Mouse (Mus musculus): ENCODE data around the gene Agr3.

DNA sequence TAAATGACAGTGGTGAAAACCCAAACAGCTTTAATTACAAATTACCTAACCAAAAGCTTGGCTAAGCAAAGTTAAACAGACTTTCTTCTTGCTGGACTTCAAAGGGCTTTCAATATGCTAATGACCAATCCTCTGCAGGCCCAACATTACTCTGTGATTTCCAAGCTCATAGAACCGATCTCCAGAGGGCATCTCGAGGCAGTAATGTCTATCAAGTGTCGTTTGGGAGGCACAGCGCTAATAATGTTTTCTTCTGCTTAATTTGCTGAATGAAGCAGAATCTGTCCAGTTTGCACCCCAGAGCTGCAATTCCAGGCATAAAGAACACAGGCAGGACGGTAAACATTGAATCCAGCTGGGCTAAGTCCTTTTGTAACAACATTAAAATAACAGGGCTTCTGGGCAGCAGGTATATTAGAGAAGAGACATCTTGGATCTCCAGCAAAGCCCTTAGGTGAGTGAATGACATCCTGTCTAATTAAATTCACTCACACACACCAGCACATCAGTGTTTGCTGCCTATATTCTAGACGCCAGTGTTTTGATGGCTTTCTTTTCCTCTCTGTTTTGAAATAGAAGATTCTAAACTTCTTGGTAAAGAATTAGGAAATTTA, 52.3 kb downstream of the Agr3 start:
- TF ChIP-seq GATA1 (IDR thresholded peaks at IDR 0.05; ENCODE audit: borderline replicate concordance, low read length), result no peak
- TF ChIP-seq FLI1 (IDR thresholded peaks at IDR 0.05; ENCODE audit: low read length), result no peak

Data from megakaryocyte, embryonic 14.5 days (primary cell).